Mouse (Mus musculus): ENCODE measurements around the gene Dazap1. TPM values are rescaled to one million over a fixed set of nuclear protein-coding genes. Genes with fewer than 3 reads are reported as not detected.

Gene Dazap1
- polyA plus RNA-seq, 1 experiment from 2014 or later = 26.0 TPM

DNA sequence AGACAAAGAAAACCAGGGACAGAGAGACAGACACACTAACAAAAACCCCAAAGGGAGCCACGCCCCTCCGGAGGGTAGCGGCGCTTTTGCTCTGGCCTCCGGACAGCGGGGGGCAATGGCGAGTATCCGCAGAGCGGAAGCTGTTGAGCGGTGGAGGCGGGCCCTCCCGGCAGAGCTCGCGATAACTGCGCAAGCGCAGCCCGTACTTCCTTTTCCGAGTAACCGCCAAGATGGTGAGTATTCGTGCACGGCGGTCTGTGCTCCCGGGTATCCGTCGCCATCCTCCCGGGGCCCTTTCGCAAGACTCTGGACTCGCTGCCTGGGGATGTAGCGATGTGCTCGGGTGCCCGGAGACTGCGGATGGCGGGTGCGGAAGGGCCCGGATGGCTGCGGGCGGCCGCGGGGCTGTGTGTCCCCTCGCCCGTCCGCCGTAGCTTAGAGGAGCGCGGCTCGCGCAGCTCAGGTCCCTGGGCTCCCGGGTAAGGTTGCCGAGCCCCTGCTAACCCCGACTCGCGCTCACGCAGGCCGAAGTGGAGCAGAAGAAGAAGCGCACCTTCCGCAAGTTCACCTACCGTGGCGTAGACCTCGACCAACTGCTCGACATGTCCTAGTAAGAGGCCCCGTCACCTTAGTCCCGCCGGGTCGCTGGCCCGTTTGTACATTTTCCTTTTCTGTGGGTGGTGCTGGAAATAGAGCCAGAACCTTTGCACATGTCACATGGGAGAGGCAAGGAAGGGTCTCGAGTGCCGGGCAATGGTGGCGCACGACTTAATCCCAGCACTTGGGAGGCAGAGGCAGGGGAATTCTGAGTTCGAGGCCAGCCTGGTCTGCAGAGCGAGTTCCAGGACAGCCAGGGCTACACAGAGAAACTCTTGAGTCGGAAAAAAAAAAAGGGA is 31.2 kb downstream of the Dazap1 start, which contains the start of gene Rps15:
Gene Rps15 (plus strand): TSS at position 203 of the 896 bp plus-strand sequence.
- WGBS (ENCODE audit: insufficient replicate concordance) = under 1% methylated on average over 72 of the region's 72 CpGs

DNA sequence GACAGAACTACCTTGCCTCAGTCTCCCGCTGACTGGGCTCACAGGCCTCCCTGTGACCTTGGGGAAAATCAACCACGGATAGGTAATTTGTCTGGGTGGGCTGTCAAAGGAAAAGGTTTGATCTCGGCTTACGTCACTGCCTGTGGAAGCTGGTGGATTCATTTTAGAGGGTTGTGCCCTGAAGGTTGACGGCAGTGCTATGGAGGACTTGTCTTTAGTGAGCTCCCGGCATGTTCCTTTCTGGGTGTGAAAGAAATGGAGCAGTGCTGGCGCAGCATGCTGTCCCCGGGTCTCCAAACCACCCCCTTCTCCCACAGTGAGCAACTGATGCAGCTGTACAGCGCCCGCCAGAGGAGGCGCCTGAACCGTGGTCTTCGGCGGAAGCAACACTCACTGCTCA is 32.0 kb downstream of the Dazap1 start:
- Histone ChIP-seq H3K9me3 (replicated peaks) (no peaks in the 10 kb centered on the region), H3K4me3 (replicated peaks) (peak overlapping the region; percentile 81), H3K4me1 (replicated peaks) (peaks cover 51% of the 10 kb centered on the region), H3K27ac (replicated peaks) (peak overlapping the region; percentile 85), H3K27me3 (peaks cover 27% of the 10 kb centered on the region), H3K4me2 (peak overlapping the region; percentile 86), H3K9ac (peak overlapping the region; percentile 90), H3K36me3 (replicated peaks) (peaks cover 33% of the 10 kb centered on the region)
- 10% methylated on average over 14 of the region's 14 CpGs for WGBS (ENCODE audit: insufficient replicate concordance)
- ATAC-seq (ENCODE audit: insufficient read depth) = no peak

More for the DNA sequence above, 31.2 kb downstream of the Dazap1 start, which contains the start of gene Rps15:
- Histone ChIP-seq H3K36me3 (replicated peaks) (peaks cover 40% of the 10 kb centered on the region), H3K4me3 (replicated peaks) (peak within 1 kb of the TSS; percentile 81), H3K9ac (peak within 1 kb of the TSS; percentile 90), H3K27ac (replicated peaks) (peak within 1 kb of the TSS; percentile 85), H3K9me3 (replicated peaks) (no peaks in the 10 kb centered on the region), H3K4me1 (replicated peaks) (peaks cover 53% of the 10 kb centered on the region), H3K27me3 (peaks cover 18% of the 10 kb centered on the region), H3K4me2 (peak within 1 kb of the TSS; percentile 86)
- ATAC-seq (ENCODE audit: insufficient read depth) = peak; percentile 81

DNA sequence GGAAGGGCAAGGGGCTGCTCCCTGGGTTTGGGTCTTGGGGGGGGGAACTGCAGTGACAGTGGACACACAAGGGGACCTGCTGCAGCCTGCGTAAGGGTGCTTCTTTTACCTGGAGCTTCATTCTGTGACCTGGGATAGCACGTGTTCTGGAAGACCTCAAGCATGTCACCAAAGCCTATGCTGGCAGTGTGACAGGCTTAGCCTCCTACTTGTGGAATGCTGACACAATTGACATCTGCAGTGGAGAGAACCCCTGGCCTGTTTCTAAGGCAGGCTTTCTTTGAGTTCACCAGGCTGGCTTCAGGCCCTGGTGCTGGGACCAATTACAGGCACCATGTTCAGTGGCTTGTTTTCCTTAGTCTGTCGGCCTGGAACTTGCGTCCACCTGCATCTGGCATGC is 33.0 kb downstream of the Dazap1 start:
- 0 out of 2 replicates have a peak overlapping the region, but pooled peaks have one; percentile 90 for H3K9ac ChIP-seq
- WGBS (ENCODE audit: insufficient replicate concordance) = 73% methylated on average over 4 of the region's 4 CpGs
- H3K27me3 ChIP-seq = peaks cover 37% of the 10 kb centered on the region
- peak overlapping the region; percentile 86 for H3K4me2 ChIP-seq
- H3K36me3 ChIP-seq (replicated peaks) = peaks cover 23% of the 10 kb centered on the region
- H3K4me3 ChIP-seq (replicated peaks) = peak overlapping the region; percentile 81; the same call in 1 of the 2 replicates
- peak overlapping the region; percentile 19; the same call in 1 of the 2 replicates for H3K27ac ChIP-seq (replicated peaks)
- H3K4me1 ChIP-seq (replicated peaks) = peaks cover 51% of the 10 kb centered on the region
- H3K9me3 ChIP-seq (replicated peaks) = no peaks in the 10 kb centered on the region
- no peak for ATAC-seq (ENCODE audit: insufficient read depth)

DNA sequence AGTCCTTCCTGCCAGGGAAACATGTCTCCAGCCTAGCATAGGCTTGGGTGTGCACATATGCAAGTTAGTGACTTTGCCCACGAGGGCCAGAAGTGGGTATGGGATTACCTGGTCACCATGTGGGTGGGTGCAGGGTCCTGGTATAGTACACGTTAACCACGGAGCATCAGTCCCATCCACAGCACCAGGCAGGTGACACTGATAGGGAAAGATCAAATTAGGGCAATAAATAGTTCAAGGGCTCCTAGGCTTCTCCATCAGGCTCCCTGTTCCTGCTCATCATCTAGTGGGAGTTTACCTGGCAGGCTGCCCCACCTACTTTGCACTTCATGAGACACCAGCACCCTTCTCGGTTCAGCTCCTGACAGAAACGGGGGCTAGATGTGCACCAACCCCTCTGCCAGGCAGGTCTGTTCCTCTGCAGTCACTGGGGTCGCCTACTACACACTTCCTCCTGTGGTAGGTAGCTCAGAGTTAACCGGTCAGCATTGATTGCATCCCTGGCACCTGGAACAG is 33.6 kb downstream of the Dazap1 start:
- no peak overlapping the region for H3K9ac ChIP-seq
- H3K4me2 ChIP-seq = 0 out of 2 replicates have a peak overlapping the region, but pooled peaks have one; percentile 86

DNA sequence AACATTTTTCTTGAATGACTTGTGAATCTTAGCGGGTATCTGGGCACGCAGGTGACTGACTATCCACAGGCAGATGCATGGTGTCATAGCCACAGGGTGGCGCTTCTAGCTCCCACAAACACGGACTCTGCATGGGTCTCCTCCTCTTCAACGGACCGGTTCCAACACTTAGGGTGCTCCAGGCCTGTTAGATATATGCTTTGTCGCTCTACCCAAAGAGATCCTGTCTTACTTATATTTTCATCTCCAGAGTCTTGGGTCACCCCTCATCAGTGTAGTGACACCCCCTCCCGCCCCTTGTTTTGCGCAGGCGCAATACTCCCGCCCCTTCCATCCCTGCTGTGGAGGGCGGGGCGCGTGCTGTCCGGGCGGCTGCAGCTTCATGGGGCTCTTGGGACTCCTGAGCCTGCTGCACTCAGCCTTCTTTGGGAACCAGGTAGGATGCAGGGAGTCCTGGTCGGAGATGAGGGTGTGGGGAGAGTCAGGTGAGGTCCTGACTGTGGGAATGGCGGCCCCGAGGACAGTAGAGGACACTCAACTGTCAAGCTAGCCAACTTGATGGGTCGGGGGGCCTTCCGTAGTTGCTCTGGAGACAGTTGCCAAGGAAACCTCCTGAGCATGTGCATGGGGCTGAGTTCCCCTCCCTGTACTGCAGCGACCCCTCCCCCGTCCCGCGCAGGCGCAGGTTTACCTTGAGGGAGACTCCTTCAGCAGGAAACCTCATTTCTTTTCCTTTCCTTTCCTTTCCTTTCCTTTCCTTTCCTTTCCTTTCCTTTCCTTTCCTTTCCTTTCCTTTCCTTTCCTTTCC is 34.5 kb downstream of the Dazap1 start, which contains the start of gene Apc2:
Gene Apc2 (plus strand): TSS at position 360 of the 808 bp plus-strand sequence.
- ATAC-seq (ENCODE audit: insufficient read depth) = peak; percentile 44
- H3K4me2 ChIP-seq = peak within 1 kb of the TSS; percentile 64
- peak within 1 kb of the TSS; percentile 18; the same call in 1 of the 2 replicates for H3K9ac ChIP-seq
- H3K4me3 ChIP-seq (replicated peaks) = peak within 1 kb of the TSS; percentile 39
- peaks cover 51% of the 10 kb centered on the region for H3K4me1 ChIP-seq (replicated peaks)
- H3K36me3 ChIP-seq (replicated peaks) = peaks cover 23% of the 10 kb centered on the region
- 4% methylated on average over 26 of the region's 26 CpGs for WGBS (ENCODE audit: insufficient replicate concordance)
- peak within 1 kb of the TSS; percentile 36 for H3K27ac ChIP-seq (replicated peaks)
- peaks cover 52% of the 10 kb centered on the region for H3K27me3 ChIP-seq
- H3K9me3 ChIP-seq (replicated peaks) = no peaks in the 10 kb centered on the region

More for the DNA sequence above, 33.6 kb downstream of the Dazap1 start:
- no peak for ATAC-seq (ENCODE audit: insufficient read depth)
- Histone ChIP-seq H3K4me3 (replicated peaks) (no peak overlapping the region), H3K27me3 (peaks cover 42% of the 10 kb centered on the region), H3K4me1 (replicated peaks) (peaks cover 51% of the 10 kb centered on the region), H3K36me3 (replicated peaks) (peaks cover 23% of the 10 kb centered on the region), H3K27ac (replicated peaks) (peak overlapping the region; percentile 36), H3K9me3 (replicated peaks) (no peaks in the 10 kb centered on the region)
- WGBS (ENCODE audit: insufficient replicate concordance) = 37% methylated on average over 7 of the region's 7 CpGs

DNA sequence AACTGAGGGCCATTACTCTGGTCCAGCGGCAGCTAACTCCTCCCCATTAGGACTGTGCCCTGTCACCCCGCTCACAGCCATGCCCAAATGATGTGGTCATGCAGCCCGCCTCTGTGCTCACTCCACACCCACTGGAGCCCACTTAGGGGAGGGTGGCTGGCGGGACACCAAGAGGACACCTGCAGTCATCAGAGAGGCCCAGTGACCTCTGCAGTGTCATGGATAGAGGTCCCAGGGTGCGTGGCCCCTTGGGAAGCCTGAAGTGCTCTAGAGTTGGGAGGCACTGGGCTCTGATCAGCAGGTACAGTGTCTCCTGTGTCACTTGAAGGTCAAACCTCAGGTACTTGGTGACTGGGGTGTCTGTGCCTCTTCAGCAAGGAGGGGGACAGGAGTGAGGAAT is 35.5 kb downstream of the Dazap1 start:
- no peak overlapping the region for H3K27ac ChIP-seq (replicated peaks)
- no peak overlapping the region for H3K4me3 ChIP-seq (replicated peaks)
- WGBS (ENCODE audit: insufficient replicate concordance) = 68% methylated on average over 5 of the region's 5 CpGs
- no peak for ATAC-seq (ENCODE audit: insufficient read depth)
- H3K9ac ChIP-seq = no peak overlapping the region
- H3K4me2 ChIP-seq = no peak overlapping the region
- peaks cover 47% of the 10 kb centered on the region for H3K4me1 ChIP-seq (replicated peaks)
- peaks cover 62% of the 10 kb centered on the region for H3K27me3 ChIP-seq
- no peaks in the 10 kb centered on the region for H3K9me3 ChIP-seq (replicated peaks)
- peaks cover 23% of the 10 kb centered on the region for H3K36me3 ChIP-seq (replicated peaks)

DNA sequence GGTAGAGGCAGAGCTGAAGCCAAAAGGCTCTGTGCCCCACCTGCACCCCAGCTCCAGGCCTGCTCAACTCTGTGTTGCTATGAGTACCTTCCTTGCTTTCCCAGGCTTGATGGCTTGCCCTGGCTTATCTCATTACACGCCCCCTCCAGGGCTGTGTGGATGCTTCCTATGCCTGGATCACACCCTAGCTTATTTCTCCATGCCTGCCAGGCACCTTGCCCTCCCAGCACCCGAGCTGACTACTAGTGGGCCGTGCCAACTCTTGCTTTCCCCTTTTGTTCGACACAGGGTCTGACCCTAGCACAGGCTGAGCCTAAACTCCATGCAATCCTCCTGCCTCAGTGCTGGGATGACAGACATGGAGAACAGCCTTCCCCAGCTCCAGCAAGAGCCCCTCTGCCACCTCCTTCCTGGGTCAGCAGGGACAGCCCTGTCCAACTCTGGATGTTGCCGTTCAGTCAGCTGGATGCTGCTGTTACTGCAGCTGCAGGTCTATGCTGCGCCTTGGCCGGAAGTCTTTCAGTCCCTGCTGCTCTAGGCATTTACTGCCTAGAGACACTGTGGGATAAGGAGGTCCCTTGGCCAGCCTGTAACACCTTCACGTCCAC is 36.3 kb downstream of the Dazap1 start:
- Histone ChIP-seq H3K4me3 (replicated peaks) (no peak overlapping the region), H3K9me3 (replicated peaks) (no peaks in the 10 kb centered on the region), H3K9ac (no peak overlapping the region), H3K4me1 (replicated peaks) (peaks cover 51% of the 10 kb centered on the region), H3K36me3 (replicated peaks) (peaks cover 23% of the 10 kb centered on the region), H3K4me2 (no peak overlapping the region), H3K27ac (replicated peaks) (no peak overlapping the region), H3K27me3 (peaks cover 70% of the 10 kb centered on the region)
- no peak for ATAC-seq (ENCODE audit: insufficient read depth)
- WGBS (ENCODE audit: insufficient replicate concordance) = 46% methylated on average over 8 of the region's 8 CpGs

DNA sequence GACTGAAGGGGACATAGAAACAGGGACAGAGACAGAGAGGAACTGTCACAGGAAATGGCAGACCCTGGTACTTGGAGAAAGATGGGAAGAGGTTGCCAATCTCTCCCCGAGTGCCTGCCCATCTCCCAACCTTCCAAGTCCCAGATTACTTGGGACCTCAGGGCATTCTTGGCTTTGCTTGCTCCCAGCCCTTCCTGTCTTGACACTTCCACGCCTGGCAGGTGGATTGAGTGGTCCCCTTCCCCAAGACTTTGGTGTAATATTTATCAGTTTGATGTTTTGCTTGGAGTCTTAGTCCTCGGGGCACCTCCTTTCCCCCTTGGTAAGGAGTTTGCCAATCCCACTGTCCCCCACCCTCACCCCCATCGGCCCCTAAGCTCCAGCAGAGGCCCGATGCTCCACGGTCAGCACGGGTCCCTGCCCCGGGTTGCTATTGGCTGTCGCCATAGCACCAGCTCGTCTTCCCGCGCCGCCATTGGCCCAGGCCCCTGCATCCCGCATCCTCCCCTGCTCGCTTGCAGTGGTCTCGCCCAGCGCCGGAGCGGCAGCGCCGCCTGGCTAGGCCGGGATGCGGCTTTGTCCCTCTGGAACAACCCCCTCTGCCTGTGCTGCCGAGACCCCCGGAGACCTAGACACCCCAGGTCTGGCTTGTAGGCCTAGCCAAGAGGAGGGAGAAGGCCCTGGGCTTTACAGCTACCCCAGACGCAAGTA is 37.4 kb downstream of the Dazap1 start:
- peaks cover 81% of the 10 kb centered on the region for H3K27me3 ChIP-seq
- H3K4me1 ChIP-seq (replicated peaks) = peaks cover 40% of the 10 kb centered on the region
- H3K4me3 ChIP-seq (replicated peaks) = no peak overlapping the region
- ATAC-seq (ENCODE audit: insufficient read depth) = no peak
- H3K36me3 ChIP-seq (replicated peaks) = peaks cover 14% of the 10 kb centered on the region
- H3K27ac ChIP-seq (replicated peaks) = no peak overlapping the region
- no peaks in the 10 kb centered on the region for H3K9me3 ChIP-seq (replicated peaks)
- no peak overlapping the region for H3K9ac ChIP-seq
- H3K4me2 ChIP-seq = no peak overlapping the region
- WGBS (ENCODE audit: insufficient replicate concordance) = 7% methylated on average over 26 of the region's 26 CpGs

DNA sequence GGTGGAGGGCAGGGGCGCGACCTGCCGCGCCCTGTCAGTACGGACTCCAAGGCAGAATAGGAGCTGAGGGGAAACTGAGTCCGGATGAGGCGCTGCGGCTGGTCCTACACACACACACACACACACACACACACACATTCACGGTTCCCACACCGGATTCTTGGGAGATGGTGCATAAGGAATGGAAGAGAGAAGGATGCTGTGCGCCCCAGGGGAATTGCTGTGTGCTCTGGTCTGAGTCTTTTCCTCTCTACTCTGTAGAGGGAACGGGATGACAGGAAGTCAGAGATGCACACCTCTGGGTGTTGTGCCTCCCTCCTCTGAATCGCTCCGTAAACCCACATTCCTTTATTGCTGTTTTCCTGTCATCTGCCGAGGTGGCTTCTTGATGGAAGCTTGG is 38.0 kb downstream of the Dazap1 start:
- peaks cover 86% of the 10 kb centered on the region for H3K27me3 ChIP-seq

DNA sequence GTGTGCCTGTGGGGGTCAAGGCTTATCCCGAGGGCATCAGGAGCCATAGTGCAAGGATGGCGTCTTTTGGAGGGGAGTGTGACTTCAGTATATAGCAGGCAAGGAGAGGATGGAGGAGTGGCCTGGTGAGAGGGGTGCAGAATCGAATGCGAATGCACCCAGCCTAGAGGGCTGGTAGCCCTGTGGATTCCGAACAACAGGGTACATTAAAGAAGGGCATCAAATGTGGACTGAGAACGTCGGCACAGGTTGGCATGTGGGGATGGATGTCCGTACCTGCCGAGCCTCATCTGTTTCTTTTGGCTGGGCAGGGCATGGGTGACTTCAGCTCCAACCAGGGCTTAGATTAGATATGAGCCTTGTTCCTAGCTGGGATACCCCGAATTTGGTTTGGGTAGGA is 38.5 kb downstream of the Dazap1 start:
- Histone ChIP-seq H3K9me3 (replicated peaks) (no peaks in the 10 kb centered on the region), H3K9ac (no peak overlapping the region), H3K4me3 (replicated peaks) (no peak overlapping the region), H3K36me3 (replicated peaks) (peaks cover 3% of the 10 kb centered on the region; the same call in 1 of the 2 replicates), H3K27me3 (peaks cover 92% of the 10 kb centered on the region), H3K27ac (replicated peaks) (no peak overlapping the region), H3K4me1 (replicated peaks) (peaks cover 33% of the 10 kb centered on the region), H3K4me2 (no peak overlapping the region)
- 38% methylated on average over 10 of the region's 10 CpGs for WGBS (ENCODE audit: insufficient replicate concordance)
- no peak for ATAC-seq (ENCODE audit: insufficient read depth)

More for the DNA sequence above, 38.0 kb downstream of the Dazap1 start:
- no peak overlapping the region for H3K4me2 ChIP-seq
- H3K9me3 ChIP-seq (replicated peaks) = no peaks in the 10 kb centered on the region
- H3K4me3 ChIP-seq (replicated peaks) = no peak overlapping the region
- peaks cover 35% of the 10 kb centered on the region for H3K4me1 ChIP-seq (replicated peaks)
- WGBS (ENCODE audit: insufficient replicate concordance) = 11% methylated on average over 15 of the region's 15 CpGs
- no peak overlapping the region for H3K27ac ChIP-seq (replicated peaks)
- H3K9ac ChIP-seq = no peak overlapping the region
- H3K36me3 ChIP-seq (replicated peaks) = peaks cover 8% of the 10 kb centered on the region
- ATAC-seq (ENCODE audit: insufficient read depth) = no peak

Data from liver, embryonic 15.5 days (tissue).